Mouse (Mus musculus): Measurements from ENCODE around the gene Rnf19b. TPM values are rescaled to one million over a fixed set of nuclear protein-coding genes. Genes with fewer than 3 reads are reported as not detected.

The Rnf19b gene
- polyA plus RNA-seq, 1 experiment from 2014 or later = 6.9 TPM

GRCm38 (mm10) chr4:129048501-129049305 lies 9.4 kb upstream of the Rnf19b start:
- Histone ChIP-seq H3K27ac (peak overlapping the region; percentile 88), H3K27me3 (ENCODE audit: poor library complexity, severe bottlenecking) (peaks cover 75% of the 10 kb centered on the region), H3K36me3 (replicated peaks) (no peaks in the 10 kb centered on the region), H3K9me3 (no peaks in the 10 kb centered on the region), H3K4me1 (peaks cover 34% of the 10 kb centered on the region), H3K4me3 (peak overlapping the region; percentile 69)
- WGBS = under 1% methylated on average over 52 of the region's 52 CpGs
- DNase-seq (ENCODE audit: extremely low spot score, low spot score) = peak; percentile 89

GRCm38 (mm10) chr4:129049306-129050011 lies 8.6 kb upstream of the Rnf19b start:
- Histone ChIP-seq H3K4me1 (peaks cover 34% of the 10 kb centered on the region), H3K9me3 (no peaks in the 10 kb centered on the region), H3K36me3 (replicated peaks) (no peaks in the 10 kb centered on the region), H3K27ac (peak overlapping the region; percentile 88), H3K4me3 (peak overlapping the region; percentile 69), H3K27me3 (ENCODE audit: poor library complexity, severe bottlenecking) (peaks cover 75% of the 10 kb centered on the region)
- peak; percentile 34 for DNase-seq (ENCODE audit: extremely low spot score, low spot score)
- 6% methylated on average over 23 of the region's 23 CpGs for WGBS

- Histone ChIP-seq H3K27me3 (ENCODE audit: poor library complexity, severe bottlenecking) (peaks cover 69% of the 10 kb centered on the region), H3K36me3 (replicated peaks) (no peaks in the 10 kb centered on the region; the same call in 1 of the 2 replicates), H3K27ac (no peak overlapping the region), H3K4me3 (no peak overlapping the region), H3K4me1 (peaks cover 34% of the 10 kb centered on the region), H3K9me3 (no peaks in the 10 kb centered on the region)
- WGBS = 85% methylated on average over 4 of the region's 4 CpGs
- no peak for DNase-seq (ENCODE audit: extremely low spot score, low spot score)
Observed at GRCm38 (mm10) chr4:129050365-129050764, 7.7 kb upstream of the Rnf19b start.

GRCm38 (mm10) chr4:129050901-129051417 lies 7.1 kb upstream of the Rnf19b start:
- H3K36me3 ChIP-seq (replicated peaks) = no peaks in the 10 kb centered on the region; the same call in 1 of the 2 replicates
- 72% methylated on average over 6 of the region's 6 CpGs for whole genome bisulfite sequencing
- peaks cover 63% of the 10 kb centered on the region for H3K27me3 ChIP-seq (ENCODE audit: poor library complexity, severe bottlenecking)
- peaks cover 34% of the 10 kb centered on the region for H3K4me1 ChIP-seq
- DNase-seq (ENCODE audit: extremely low spot score, low spot score) = no peak
- no peak overlapping the region for H3K4me3 ChIP-seq
- H3K9me3 ChIP-seq = no peaks in the 10 kb centered on the region
- no peak overlapping the region for H3K27ac ChIP-seq

GRCm38 (mm10) chr4:129051461-129052183 lies 6.4 kb upstream of the Rnf19b start:
- Histone ChIP-seq H3K4me1 (peaks cover 34% of the 10 kb centered on the region), H3K36me3 (replicated peaks) (no peaks in the 10 kb centered on the region; the same call in 1 of the 2 replicates), H3K9me3 (no peaks in the 10 kb centered on the region), H3K4me3 (no peak overlapping the region), H3K27ac (no peak overlapping the region), H3K27me3 (ENCODE audit: poor library complexity, severe bottlenecking) (peaks cover 56% of the 10 kb centered on the region)
- WGBS = 29% methylated on average over 11 of the region's 11 CpGs
- DNase-seq (ENCODE audit: extremely low spot score, low spot score) = no peak

GRCm38 (mm10) chr4:129054757-129055156 lies 3.3 kb upstream of the Rnf19b start:
- Histone ChIP-seq H3K4me3 (no peak overlapping the region), H3K27ac (no peak overlapping the region), H3K4me1 (peaks cover 34% of the 10 kb centered on the region), H3K9me3 (no peaks in the 10 kb centered on the region), H3K36me3 (replicated peaks) (no peaks in the 10 kb centered on the region; the same call in 1 of the 2 replicates), H3K27me3 (ENCODE audit: poor library complexity, severe bottlenecking) (peaks cover 25% of the 10 kb centered on the region)
- WGBS = 95% methylated on average over 12 of the region's 12 CpGs
- no peak for DNase-seq (ENCODE audit: extremely low spot score, low spot score)

- Histone ChIP-seq H3K4me1 (peaks cover 37% of the 10 kb centered on the region), H3K4me3 (no peak overlapping the region), H3K9me3 (no peaks in the 10 kb centered on the region), H3K27ac (no peak overlapping the region), H3K27me3 (ENCODE audit: poor library complexity, severe bottlenecking) (peaks cover 17% of the 10 kb centered on the region), H3K36me3 (replicated peaks) (no peaks in the 10 kb centered on the region; the same call in 1 of the 2 replicates)
- DNase-seq (ENCODE audit: extremely low spot score, low spot score) = no peak
- 90% methylated on average over 5 of the region's 5 CpGs for WGBS
Observed at GRCm38 (mm10) chr4:129055562-129055961, 2.5 kb upstream of the Rnf19b start.

- Histone ChIP-seq H3K27me3 (ENCODE audit: poor library complexity, severe bottlenecking) (no peaks in the 10 kb centered on the region; the same call in 1 of the 2 replicates), H3K9me3 (no peaks in the 10 kb centered on the region), H3K27ac (peak overlapping the region; percentile 93), H3K4me1 (peaks cover 31% of the 10 kb centered on the region), H3K36me3 (replicated peaks) (no peaks in the 10 kb centered on the region; the same call in 1 of the 2 replicates), H3K4me3 (peak overlapping the region; percentile 77)
- WGBS = 3% methylated on average over 44 of the region's 44 CpGs
- peak; percentile 94 for DNase-seq (ENCODE audit: extremely low spot score, low spot score)
Observed at GRCm38 (mm10) chr4:129057533-129058206, 401 bp upstream of the Rnf19b start.

GRCm38 (mm10) chr4:129059125-129059551 lies 1.1 kb downstream of the Rnf19b start:
- peak overlapping the region; percentile 93 for H3K27ac ChIP-seq
- peaks cover 31% of the 10 kb centered on the region for H3K4me1 ChIP-seq
- H3K9me3 ChIP-seq = no peaks in the 10 kb centered on the region
- DNase-seq (ENCODE audit: extremely low spot score, low spot score) = peak; percentile 40
- H3K4me3 ChIP-seq = peak overlapping the region; percentile 77
- H3K27me3 ChIP-seq (ENCODE audit: poor library complexity, severe bottlenecking) = no peaks in the 10 kb centered on the region
- WGBS = 4% methylated on average over 13 of the region's 13 CpGs
- H3K36me3 ChIP-seq (replicated peaks) = no peaks in the 10 kb centered on the region; the same call in 1 of the 2 replicates

GRCm38 (mm10) chr4:129059922-129060321 lies 1.9 kb downstream of the Rnf19b start:
- H3K4me3 ChIP-seq = peak overlapping the region; percentile 77
- no peaks in the 10 kb centered on the region for H3K27me3 ChIP-seq (ENCODE audit: poor library complexity, severe bottlenecking)
- peaks cover 31% of the 10 kb centered on the region for H3K4me1 ChIP-seq
- no peaks in the 10 kb centered on the region; the same call in 1 of the 2 replicates for H3K36me3 ChIP-seq (replicated peaks)
- DNase-seq (ENCODE audit: extremely low spot score, low spot score) = no peak
- WGBS = 56% methylated on average over 4 of the region's 4 CpGs
- H3K9me3 ChIP-seq = no peaks in the 10 kb centered on the region
- no peak overlapping the region for H3K27ac ChIP-seq

- Histone ChIP-seq H3K27ac (no peak overlapping the region), H3K9me3 (no peaks in the 10 kb centered on the region), H3K4me3 (no peak overlapping the region), H3K27me3 (ENCODE audit: poor library complexity, severe bottlenecking) (no peaks in the 10 kb centered on the region), H3K4me1 (peaks cover 31% of the 10 kb centered on the region), H3K36me3 (replicated peaks) (no peaks in the 10 kb centered on the region)
- no peak for DNase-seq (ENCODE audit: extremely low spot score, low spot score)
- WGBS = 98% methylated on average over 1 of the region's 1 CpGs
Observed at GRCm38 (mm10) chr4:129061486-129061885, 3.4 kb downstream of the Rnf19b start.

Data from forebrain, embryonic 10.5 days (tissue).